Mouse (Mus musculus): ENCODE data around the gene Nsmce4a. TPM values are rescaled to one million over a fixed set of nuclear protein-coding genes. Genes with fewer than 3 reads are reported as not detected.
A peak's percentile ranks its signal among the peaks of the same experiment; 100 is the strongest.
"Not testable (repeated sequence)": the region's sequence is repeated elsewhere in the genome, so short reads cannot be mapped to it uniquely, and the experiment has no call there.

Nsmce4a gene
- polyA plus RNA-seq, 1 experiment from 2014 or later: 154 TPM

- Histone ChIP-seq H3K27ac (ENCODE audit: low read depth, low read length) (no peak overlapping the region), H3K9ac (ENCODE audit: low read length) (no peak overlapping the region), H3K4me1 (ENCODE audit: control insufficient read depth, insufficient read depth, low read length) (no peaks in the 10 kb centered on the region), H3K27me3 (replicated peaks; ENCODE audit: control insufficient read depth, insufficient read depth, low read length) (no peaks in the 10 kb centered on the region), H3K4me2 (ENCODE audit: low read length) (no peak overlapping the region), H3K4me3 (ENCODE audit: low read depth, low read length) (no peak overlapping the region), H3K9me3 (replicated peaks; ENCODE audit: control insufficient read depth, low read length) (no peaks in the 10 kb centered on the region), H3K36me3 (ENCODE audit: control insufficient read depth, insufficient read depth, low read length) (peaks cover 61% of the 10 kb centered on the region)
- 90% methylated on average over 4 of the region's 4 CpGs for WGBS
- DNase-seq (ENCODE audit: low spot score) (no peak), ATAC-seq (no peak)
These were observed 35.9 kb downstream of the Nsmce4a start for GRCm38 (mm10) chr7:130537068-130537467.

- no peaks in the 10 kb centered on the region for H3K9me3 ChIP-seq (replicated peaks; ENCODE audit: control insufficient read depth, low read length)
- H3K4me1 ChIP-seq (ENCODE audit: control insufficient read depth, insufficient read depth, low read length): no peaks in the 10 kb centered on the region
- H3K27me3 ChIP-seq (replicated peaks; ENCODE audit: control insufficient read depth, insufficient read depth, low read length): no peaks in the 10 kb centered on the region
- peaks cover 61% of the 10 kb centered on the region for H3K36me3 ChIP-seq (ENCODE audit: control insufficient read depth, insufficient read depth, low read length)
- H3K27ac ChIP-seq (ENCODE audit: low read depth, low read length): no peak overlapping the region
- H3K4me2 ChIP-seq (ENCODE audit: low read length): no peak overlapping the region
- no peak overlapping the region for H3K4me3 ChIP-seq (ENCODE audit: low read depth, low read length)
- 89% methylated on average over 4 of the region's 4 CpGs for WGBS
- no peak for ATAC-seq
- DNase-seq (ENCODE audit: low spot score): no peak
- H3K9ac ChIP-seq (ENCODE audit: low read length): no peak overlapping the region
These were observed 37.7 kb downstream of the Nsmce4a start for GRCm38 (mm10) chr7:130535174-130535573.

GRCm38 (mm10) chr7:130533316-130534260, 39.3 kb downstream of the Nsmce4a start:
- DNase-seq (ENCODE audit: low spot score): peak; percentile 85
- Histone ChIP-seq H3K9me3 (replicated peaks; ENCODE audit: control insufficient read depth, low read length) (no peaks in the 10 kb centered on the region), H3K4me2 (ENCODE audit: low read length) (no peak overlapping the region), H3K4me3 (ENCODE audit: low read depth, low read length) (no peak overlapping the region), H3K4me1 (ENCODE audit: control insufficient read depth, insufficient read depth, low read length) (no peaks in the 10 kb centered on the region), H3K27me3 (replicated peaks; ENCODE audit: control insufficient read depth, insufficient read depth, low read length) (no peaks in the 10 kb centered on the region), H3K36me3 (ENCODE audit: control insufficient read depth, insufficient read depth, low read length) (peaks cover 45% of the 10 kb centered on the region), H3K27ac (ENCODE audit: low read depth, low read length) (no peak overlapping the region), H3K9ac (ENCODE audit: low read length) (no peak overlapping the region)
- peak; percentile 71 for ATAC-seq
- 47% methylated on average over 24 of the region's 25 CpGs for WGBS

- not testable (repeated sequence) for H3K27me3 ChIP-seq (replicated peaks; ENCODE audit: control insufficient read depth, insufficient read depth, low read length); H3K27ac ChIP-seq (ENCODE audit: low read depth, low read length); H3K4me2 ChIP-seq (ENCODE audit: low read length); H3K9me3 ChIP-seq (replicated peaks; ENCODE audit: control insufficient read depth, low read length); DNase-seq (ENCODE audit: low spot score); ATAC-seq; H3K9ac ChIP-seq (ENCODE audit: low read length); H3K4me3 ChIP-seq (ENCODE audit: low read depth, low read length); H3K4me1 ChIP-seq (ENCODE audit: control insufficient read depth, insufficient read depth, low read length)
- peaks cover 23% of the 10 kb centered on the region for H3K36me3 ChIP-seq (ENCODE audit: control insufficient read depth, insufficient read depth, low read length)
- 96% methylated on average over 14 of the region's 15 CpGs for WGBS
These were observed 41.8 kb downstream of the Nsmce4a start for GRCm38 (mm10) chr7:130531138-130531537.

GRCm38 (mm10) chr7:130527306-130527705, 45.6 kb downstream of the Nsmce4a start:
- peaks cover 8% of the 10 kb centered on the region for H3K36me3 ChIP-seq (ENCODE audit: control insufficient read depth, insufficient read depth, low read length)
- no peaks in the 10 kb centered on the region for H3K4me1 ChIP-seq (ENCODE audit: control insufficient read depth, insufficient read depth, low read length)
- H3K4me2 ChIP-seq (ENCODE audit: low read length): no peak overlapping the region
- ATAC-seq (no peak), DNase-seq (ENCODE audit: low spot score) (no peak)
- no peaks in the 10 kb centered on the region for H3K27me3 ChIP-seq (replicated peaks; ENCODE audit: control insufficient read depth, insufficient read depth, low read length)
- no peak overlapping the region for H3K27ac ChIP-seq (ENCODE audit: low read depth, low read length)
- no peak overlapping the region for H3K9ac ChIP-seq (ENCODE audit: low read length)
- WGBS: 81% methylated on average over 9 of the region's 9 CpGs
- H3K9me3 ChIP-seq (replicated peaks; ENCODE audit: control insufficient read depth, low read length): no peaks in the 10 kb centered on the region
- no peak overlapping the region for H3K4me3 ChIP-seq (ENCODE audit: low read depth, low read length)

- 93% methylated on average over 8 of the region's 8 CpGs for WGBS
- Histone ChIP-seq H3K9me3 (replicated peaks; ENCODE audit: control insufficient read depth, low read length) (no peaks in the 10 kb centered on the region), H3K36me3 (ENCODE audit: control insufficient read depth, insufficient read depth, low read length) (no peaks in the 10 kb centered on the region), H3K4me3 (ENCODE audit: low read depth, low read length) (no peak overlapping the region), H3K9ac (ENCODE audit: low read length) (no peak overlapping the region), H3K27ac (ENCODE audit: low read depth, low read length) (no peak overlapping the region), H3K4me2 (ENCODE audit: low read length) (no peak overlapping the region), H3K27me3 (replicated peaks; ENCODE audit: control insufficient read depth, insufficient read depth, low read length) (no peaks in the 10 kb centered on the region), H3K4me1 (ENCODE audit: control insufficient read depth, insufficient read depth, low read length) (peaks cover 3% of the 10 kb centered on the region; the same call in 1 of the 2 replicates)
- ATAC-seq (no peak), DNase-seq (ENCODE audit: low spot score) (no peak)
These were observed 49.5 kb downstream of the Nsmce4a start for GRCm38 (mm10) chr7:130523451-130523850.

GRCm38 (mm10) chr7:130520812-130521422, 52.0 kb downstream of the Nsmce4a start:
- Histone ChIP-seq H3K4me2 (ENCODE audit: low read length) (no peak overlapping the region), H3K9me3 (replicated peaks; ENCODE audit: control insufficient read depth, low read length) (no peaks in the 10 kb centered on the region), H3K9ac (ENCODE audit: low read length) (no peak overlapping the region), H3K27me3 (replicated peaks; ENCODE audit: control insufficient read depth, insufficient read depth, low read length) (no peaks in the 10 kb centered on the region), H3K27ac (ENCODE audit: low read depth, low read length) (no peak overlapping the region; the same call in 1 of the 2 replicates), H3K36me3 (ENCODE audit: control insufficient read depth, insufficient read depth, low read length) (no peaks in the 10 kb centered on the region), H3K4me3 (ENCODE audit: low read depth, low read length) (no peak overlapping the region), H3K4me1 (ENCODE audit: control insufficient read depth, insufficient read depth, low read length) (peaks cover 13% of the 10 kb centered on the region)
- DNase-seq (ENCODE audit: low spot score) (no peak), ATAC-seq (no peak)
- WGBS: 94% methylated on average over 14 of the region's 14 CpGs

GRCm38 (mm10) chr7:130520049-130520425, 52.9 kb downstream of the Nsmce4a start, which contains the start of gene Ate1:
Gene Ate1 (minus strand): TSS chr7:130520369.
- DNase-seq (ENCODE audit: low spot score): no peak
- 18% methylated on average over 20 of the region's 20 CpGs for WGBS
- peaks cover 13% of the 10 kb centered on the region for H3K4me1 ChIP-seq (ENCODE audit: control insufficient read depth, insufficient read depth, low read length)

More at GRCm38 (mm10) chr7:130520049-130520425, 52.9 kb downstream of the Nsmce4a start, which contains the start of gene Ate1:
- peak within 1 kb of the TSS; percentile 80 for H3K4me3 ChIP-seq (ENCODE audit: low read depth, low read length)
- no peaks in the 10 kb centered on the region for H3K27me3 ChIP-seq (replicated peaks; ENCODE audit: control insufficient read depth, insufficient read depth, low read length)
- H3K9ac ChIP-seq (ENCODE audit: low read length): peak within 1 kb of the TSS; percentile 97
- H3K36me3 ChIP-seq (ENCODE audit: control insufficient read depth, insufficient read depth, low read length): 0 out of 2 replicates have a peak, but pooled peaks cover 4% of the 10 kb centered on the region
- H3K4me2 ChIP-seq (ENCODE audit: low read length): peak within 1 kb of the TSS; percentile 66
- ATAC-seq: no peak
- H3K27ac ChIP-seq (ENCODE audit: low read depth, low read length): peak within 1 kb of the TSS; percentile 96
- no peaks in the 10 kb centered on the region for H3K9me3 ChIP-seq (replicated peaks; ENCODE audit: control insufficient read depth, low read length)
